Mouse (Mus musculus) lung, adult 2 months (tissue): ENCODE data around the gene Tmtc1.

Experiments used
- CTCF ChIP-seq: fragments of 200-500 bp; IDR thresholded peaks from 2 replicates; pipeline ENCODE4 v1.5.1; 2011; ENCODE audit warnings: mild to moderate bottlenecking, low read length, control low read depth; ENCODE audit not compliant: insufficient read depth
- POLR2A ChIP-seq: fragments of 200-500 bp; IDR thresholded peaks from 2 replicates; pipeline ENCODE4 v1.6.1; 2011; ENCODE audit warnings: low read depth, mild to moderate bottlenecking, control low read depth, low read length, borderline replicate concordance; ENCODE audit errors: extremely low read depth

GRCm38 (mm10) chr6:148436441-148437001 lies 7.7 kb downstream of the Tmtc1 start:
- TF ChIP-seq CTCF (no peak), POLR2A (no peak)
